In genomic region chr15:96710352-96711114, GRCm38 (mm10) we compare ENCODE assay signal across 8 mouse cellular contexts. TPM values are rescaled to one million over a fixed set of nuclear protein-coding genes. Genes with fewer than 3 reads are reported as not detected.
DNase-seq lines count a peak whose midpoint lies in the region; ATAC-seq and TF ChIP-seq lines count a peak whose summit lies in the region.

No protein-coding gene starts in this region.

- H3K36me3 ChIP-seq in heart, embryonic 10.5 days: no peaks in the 10 kb centered on the region
- peaks cover 0 to 54% of the 10 kb centered on the region in 2 experiments; a peak in 2 of 4 replicates for H3K36me3 ChIP-seq in MEL (ENCODE audit: control insufficient read depth in 1 of 2, insufficient read depth in 2 of 2, low read length in 2 of 2)
- H3K36me3 ChIP-seq in heart, embryonic 15.5 days: no peaks in the 10 kb centered on the region
- H3K36me3 ChIP-seq in liver, embryonic 12.5 days: no peaks in the 10 kb centered on the region

- TF ChIP-seq CTCF in MEL (IDR thresholded peaks at IDR 0.05 in 2 of 3, conservative IDR thresholded peaks at IDR 0.05 in 1 of 3; ENCODE audit: control insufficient read depth in 1 of 3, insufficient read depth in 1 of 3, low read depth in 2 of 3, low read length in 3 of 3, poor library complexity in 1 of 3, severe bottlenecking in 1 of 3): no peak

- TF ChIP-seq EP300 in MEL (IDR thresholded peaks at IDR 0.05; ENCODE audit: low read depth in 1 of 2, low read length in 2 of 2): peak in 1 of 2 experiments; percentile 44; a peak in 2 of 4 replicates

- no peak for ATAC-seq in heart, embryonic 15.5 days (replicated peaks; ENCODE audit: insufficient number of reproducible peaks, insufficient read depth, low FRiP score, low read depth)
- no peak for ATAC-seq in liver, embryonic 12.5 days
- ATAC-seq in erythroid progenitor cell, adult 5-6 weeks (replicated peaks; ENCODE audit: low FRiP score, poor library complexity, severe bottlenecking): no peak

- intact Hi-C loops in heart, postnatal 36 days (cut with DNase I): loop anchor here (2.0 kb wide), 1 partner anchor 18 kb away; no protein-coding TSS in a partner anchor

- peak overlapping the region; percentile 94 for H3K4me2 ChIP-seq in heart, embryonic 15.5 days
- H3K4me2 ChIP-seq in liver, embryonic 12.5 days: peak overlapping the region; percentile 98

- peak overlapping the region; percentile 98 for H3K9ac ChIP-seq in MEL (ENCODE audit: control insufficient read depth, low read depth, low read length, poor library complexity, severe bottlenecking)
- H3K9ac ChIP-seq in heart, embryonic 15.5 days: peak overlapping the region; percentile 71
- H3K9ac ChIP-seq in liver, embryonic 12.5 days: peak overlapping the region; percentile 90

- 41% methylated on average over 15 of the region's 15 CpGs for WGBS in heart, embryonic 10.5 days
- WGBS in heart, embryonic 15.5 days: 37% methylated on average over 15 of the region's 15 CpGs
- 27% methylated on average over 15 of the region's 15 CpGs for WGBS in liver, embryonic 12.5 days (ENCODE audit: insufficient replicate concordance)

- no peak for TF ChIP-seq RAD21 in MEL (IDR thresholded peaks at IDR 0.05; ENCODE audit: low read depth, low read length)

- peak in 1 of 2 experiments; percentile 25; a peak in 1 of 4 replicates for TF ChIP-seq POLR2A in MEL (IDR thresholded peaks at IDR 0.05; ENCODE audit: control insufficient read depth in 1 of 2, insufficient read depth in 1 of 2, low read depth in 1 of 2, low read length in 2 of 2, poor library complexity in 1 of 2)

- H3K4me3 ChIP-seq in heart, embryonic 10.5 days: peak overlapping the region; percentile 69
- H3K4me3 ChIP-seq in MEL (ENCODE audit: control insufficient read depth in 1 of 2, insufficient read depth in 1 of 2, low read depth in 2 of 2, low read length in 2 of 2): peak overlapping the region; percentile 51 to 80
- H3K4me3 ChIP-seq in heart, embryonic 15.5 days: peak overlapping the region; percentile 58
- peak overlapping the region; percentile 74 for H3K4me3 ChIP-seq in liver, embryonic 12.5 days

- DNase-seq in heart, embryonic 10.5 days (ENCODE audit: low spot score): no peak
- DNase-seq in heart, postnatal 36 days: no peak
- peak; percentile 69 for DNase-seq in MEL (ENCODE audit: low read depth, low spot score)
- no peak for DNase-seq in B cell, adult 2 months
- no peak for DNase-seq in urinary bladder, adult 2 months (ENCODE audit: low spot score)

- H3K4me1 ChIP-seq in heart, embryonic 10.5 days: peaks cover 22% of the 10 kb centered on the region; the same call in 1 of the 2 replicates
- H3K4me1 ChIP-seq in MEL (ENCODE audit: control insufficient read depth in 1 of 2, insufficient read depth in 2 of 2, low read length in 2 of 2): peaks cover 32 to 39% of the 10 kb centered on the region in 2 experiments
- peaks cover 3% of the 10 kb centered on the region for H3K4me1 ChIP-seq in heart, embryonic 15.5 days (replicated peaks)
- H3K4me1 ChIP-seq in liver, embryonic 12.5 days: peaks cover 28% of the 10 kb centered on the region

- no peaks in the 10 kb centered on the region for H3K27me3 ChIP-seq in heart, embryonic 10.5 days (ENCODE audit: insufficient read depth, poor library complexity, severe bottlenecking)
- H3K27me3 ChIP-seq in MEL (ENCODE audit: control insufficient read depth in 1 of 2, insufficient read depth in 2 of 2, low read length in 2 of 2): no peaks in the 10 kb centered on the region
- no peaks in the 10 kb centered on the region for H3K27me3 ChIP-seq in heart, embryonic 15.5 days
- no peaks in the 10 kb centered on the region for H3K27me3 ChIP-seq in liver, embryonic 12.5 days (replicated peaks)

- peaks cover 13% of the 10 kb centered on the region for H3K79me2 ChIP-seq in MEL (ENCODE audit: control insufficient read depth, insufficient read depth, low read length, poor library complexity)

- H3K9me3 ChIP-seq in heart, embryonic 10.5 days: no peaks in the 10 kb centered on the region
- H3K9me3 ChIP-seq in MEL (replicated peaks; ENCODE audit: insufficient read depth, low read length): no peaks in the 10 kb centered on the region
- H3K9me3 ChIP-seq in heart, embryonic 15.5 days (replicated peaks): no peaks in the 10 kb centered on the region
- H3K9me3 ChIP-seq in liver, embryonic 12.5 days (replicated peaks): no peaks in the 10 kb centered on the region

- H3K27ac ChIP-seq in heart, embryonic 10.5 days: peak overlapping the region; percentile 99
- H3K27ac ChIP-seq in MEL (ENCODE audit: control insufficient read depth, low read depth, low read length): peak overlapping the region; percentile 99
- peak overlapping the region; percentile 97 for H3K27ac ChIP-seq in heart, embryonic 15.5 days
- H3K27ac ChIP-seq in liver, embryonic 12.5 days: peak overlapping the region; percentile 95

TF ChIP-seq in MEL, 35 proteins besides CTCF, POLR2A, EP300 and RAD21:
- TF ChIP-seq BHLHE40 (IDR thresholded peaks at IDR 0.05; ENCODE audit: borderline replicate concordance, low read depth, low read length) (0 out of 2 replicates have a peak, but pooled peaks have one; percentile 4), ETS1 (IDR thresholded peaks at IDR 0.05; ENCODE audit: low read depth, low read length) (peak; percentile 12; the same call in 1 of the 2 replicates), TCF12 (IDR thresholded peaks at IDR 0.05; ENCODE audit: low read depth, low read length) (peak; percentile 41; the same call in 1 of the 2 replicates), MAFK (IDR thresholded peaks at IDR 0.05; ENCODE audit: borderline replicate concordance, low read depth, low read length) (no peak), MAX (IDR thresholded peaks at IDR 0.05; ENCODE audit: low read length) (no peak), POLR2AphosphoS5 (IDR thresholded peaks at IDR 0.05; ENCODE audit: borderline replicate concordance, low read depth, low read length) (no peak), USF1 (IDR thresholded peaks at IDR 0.05; ENCODE audit: low read depth, low read length) (no peak), E2F4 (IDR thresholded peaks at IDR 0.05; ENCODE audit: borderline replicate concordance, low read depth, low read length) (0 out of 2 replicates have a peak, but pooled peaks have one; percentile 53), TBP (IDR thresholded peaks at IDR 0.05; ENCODE audit: low read depth, low read length) (0 out of 2 replicates have a peak, but pooled peaks have one; percentile 2), HCFC1 (IDR thresholded peaks at IDR 0.05; ENCODE audit: low read depth, low read length) (no peak), SMC3 (IDR thresholded peaks at IDR 0.05; ENCODE audit: low read depth, low read length) (no peak), CHD2 (IDR thresholded peaks at IDR 0.05; ENCODE audit: low read length) (peak; percentile 61), NRF1 (IDR thresholded peaks at IDR 0.05; ENCODE audit: insufficient read depth, low read depth, low read length, poor library complexity, severe bottlenecking) (no peak), ZNF384 (IDR thresholded peaks at IDR 0.05; ENCODE audit: low read depth, low read length) (peak; percentile 92), ZMIZ1 (IDR thresholded peaks at IDR 0.05; ENCODE audit: low read depth, low read length) (no peak; the same call in 1 of the 2 replicates), USF2 (IDR thresholded peaks at IDR 0.05; ENCODE audit: borderline replicate concordance in 1 of 2, insufficient read depth in 1 of 2, low read depth in 1 of 2, low read length in 2 of 2) (no peak), MAZ (IDR thresholded peaks at IDR 0.05; ENCODE audit: low read depth, low read length) (peak; percentile 41; the same call in 1 of the 2 replicates), NELFE (IDR thresholded peaks at IDR 0.05; ENCODE audit: low read depth, low read length) (no peak), MYB (IDR thresholded peaks at IDR 0.05; ENCODE audit: low read depth, low read length) (no peak), ELF1 (IDR thresholded peaks at IDR 0.05; ENCODE audit: low read depth, low read length) (0 out of 2 replicates have a peak, but pooled peaks have one; percentile 34), CHD1 (IDR thresholded peaks at IDR 0.05; ENCODE audit: low read depth, low read length) (peak; percentile 99), KAT2A (conservative IDR thresholded peaks at IDR 0.05; ENCODE audit: low read depth, low read length) (no peak), JUND (IDR thresholded peaks at IDR 0.05; ENCODE audit: low read depth, low read length) (no peak), POLR2AphosphoS2 (IDR thresholded peaks at IDR 0.05; ENCODE audit: low read length) (peak; percentile 91; the same call in 1 of the 2 replicates), GABPA (IDR thresholded peaks at IDR 0.05; ENCODE audit: low read depth, low read length) (no peak), SIN3A (IDR thresholded peaks at IDR 0.05; ENCODE audit: low read length) (peak; percentile 78), MXI1 (IDR thresholded peaks at IDR 0.05; ENCODE audit: low read depth, low read length) (peak; percentile 7; the same call in 1 of the 2 replicates), RCOR1 (IDR thresholded peaks at IDR 0.05; ENCODE audit: low read depth, low read length) (peak; percentile 53), MYC (IDR thresholded peaks at IDR 0.05; ENCODE audit: low read depth, low read length) (peak; percentile 77; the same call in 1 of the 2 replicates)
TF ChIP-seq in MEL: peak in this region for 15.

RNA-seq across cellular contexts. Expression of gene Slc38a2, which starts 11.0 kb away (rescaled TPM):
- 113 and 119 TPM in 2 replicates for polyA plus RNA-seq in heart, embryonic 10.5 days (2016; fragmentation: Nextera tagmentation; extraction: Ambion mirVana)
- total RNA-seq in heart, postnatal 36 days (2021): 100 to 1,000 TPM; 173 to 251 TPM
- 80.6 and 150 TPM in 2 replicates for total RNA-seq in MEL (2012; rRNA removed)
- polyA plus RNA-seq in MEL (2012; ENCODE audit: insufficient read depth in 1 of 2, insufficient read length in 2 of 2, low read depth in 1 of 2, low replicate concordance in 2 of 2, missing spikeins in 1 of 2): 100 to 1,000 TPM; 177 to 590 TPM
- 158 and 170 TPM in 2 replicates for polyA plus RNA-seq in heart, embryonic 15.5 days (2015; fragmentation: Nextera tagmentation; extraction: Ambion mirVana)
- 57.6 and 62.7 TPM in 2 replicates for polyA plus RNA-seq in liver, embryonic 12.5 days (2016; fragmentation: Nextera tagmentation; extraction: Ambion mirVana)
- 58.0 and 85.9 TPM in 2 replicates for total RNA-seq in erythroid progenitor cell, adult 5-6 weeks (2015; ENCODE audit: low replicate concordance)
- 38.4 and 47.4 TPM in 2 replicates for total RNA-seq in erythroid progenitor cell, adult 5-6 weeks (2017; ENCODE audit: low replicate concordance)
- 89.3 and 90.6 TPM in 2 replicates for polyA plus RNA-seq in urinary bladder, adult 2 months (2012; rRNA removed)
